Mouse (Mus musculus) testis, adult 2 months (tissue): ENCODE measurements around the gene Tenm4. TPM values are rescaled to one million over a fixed set of nuclear protein-coding genes. Genes with fewer than 3 reads are reported as not detected.

ENCODE experiments used
- H3K27ac ChIP-seq: fragments of 200-500 bp; 2 replicates; pipeline ENCODE4 v1.5.1; 2012; ENCODE audit warnings: low read depth, low read length; ENCODE audit not compliant: control insufficient read depth, insufficient read depth
- H3K27me3 ChIP-seq: fragments of 200-500 bp; 2 replicates; pipeline ENCODE4 v1.6.1; 2012; ENCODE audit warnings: mild to moderate bottlenecking, low read length, moderate library complexity; ENCODE audit not compliant: control insufficient read depth, insufficient read depth
- H3K36me3 ChIP-seq: fragments of 200-500 bp; 2 replicates; pipeline ENCODE4 v1.6.1; 2012; ENCODE audit warnings: mild to moderate bottlenecking, low read length; ENCODE audit not compliant: control insufficient read depth, insufficient read depth
- H3K4me1 ChIP-seq: fragments of 200-500 bp; 2 replicates; pipeline ENCODE4 v1.6.1; 2012; ENCODE audit warnings: low read length; ENCODE audit not compliant: control insufficient read depth, insufficient read depth
- H3K4me3 ChIP-seq: fragments of 200-500 bp; 2 replicates; pipeline ENCODE4 v1.5.1; 2012; ENCODE audit warnings: low read depth, mild to moderate bottlenecking, low read length, moderate library complexity, mixed read lengths; ENCODE audit not compliant: control insufficient read depth
- CTCF ChIP-seq: fragments of 200-500 bp; IDR thresholded peaks from 2 replicates; pipeline ENCODE4 v1.5.1; 2012; ENCODE audit warnings: low read depth, mild to moderate bottlenecking, inconsistent platforms, low read length, moderate library complexity; ENCODE audit not compliant: control insufficient read depth, insufficient read depth, insufficient replicate concordance
- POLR2A ChIP-seq: fragments of 200-500 bp; IDR thresholded peaks from 2 replicates; pipeline ENCODE4 v1.6.1; 2012; ENCODE audit warnings: low read depth, mild to moderate bottlenecking, inconsistent platforms, low read length, moderate library complexity; ENCODE audit not compliant: control insufficient read depth
- polyA plus RNA-seq: library from polyadenylated mRNA; depleted of rRNA; stranded (reverse); fragments of >200 nt; gene quantifications from 2 replicates; pipeline ENCODE4 v1.2.3, GENCODE M21; 2012

The Tenm4 gene
- polyA plus RNA-seq, 1 experiment: 2.3 TPM

DNA sequence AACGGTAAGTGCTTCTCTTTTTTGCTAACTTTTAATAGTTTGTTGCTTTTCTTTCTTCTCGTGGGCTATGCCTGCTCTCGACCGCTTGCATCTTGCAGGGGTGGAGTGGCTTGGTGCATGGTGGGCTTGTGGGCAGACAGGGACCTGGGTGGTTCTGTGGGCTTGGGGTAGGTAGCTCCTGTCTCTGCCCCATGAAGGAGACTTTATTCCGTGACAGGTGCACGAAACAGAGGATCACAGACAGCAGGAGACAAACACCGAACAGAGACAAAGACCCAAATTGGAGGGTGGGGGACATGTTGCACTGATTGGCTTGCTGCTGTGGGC is 473.1 kb downstream of the Tenm4 start:
- Histone ChIP-seq H3K27ac (no peak overlapping the region), H3K27me3 (no peaks in the 10 kb centered on the region), H3K4me1 (peaks cover 10% of the 10 kb centered on the region), H3K4me3 (peak overlapping the region; percentile 62), H3K36me3 (no peaks in the 10 kb centered on the region)
- TF ChIP-seq CTCF (no peak), POLR2A (no peak)

DNA sequence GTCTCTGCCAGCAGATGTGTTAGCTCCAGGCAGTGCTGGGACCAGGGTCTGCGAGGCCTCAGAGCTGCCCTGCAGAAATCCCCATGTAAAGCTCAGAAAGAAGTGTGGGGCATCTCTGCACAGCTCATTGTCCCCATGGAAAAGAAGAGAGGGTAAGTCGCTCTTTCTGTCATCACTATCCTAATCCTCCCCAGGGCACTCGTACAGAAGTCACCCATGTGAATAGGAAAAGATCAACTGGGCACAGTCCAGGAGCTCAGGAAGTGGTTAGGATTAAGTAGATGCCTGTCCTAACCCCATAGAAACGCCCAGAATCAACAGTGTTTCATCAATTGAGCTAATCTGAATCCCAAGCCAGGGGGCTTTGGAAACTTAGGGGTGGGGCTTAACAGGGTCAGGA is 476.6 kb downstream of the Tenm4 start:
- H3K27me3 ChIP-seq: no peaks in the 10 kb centered on the region
- H3K4me3 ChIP-seq: no peak overlapping the region
- H3K27ac ChIP-seq: no peak overlapping the region
- H3K36me3 ChIP-seq: no peaks in the 10 kb centered on the region
- peaks cover 10% of the 10 kb centered on the region for H3K4me1 ChIP-seq
- no peak for TF ChIP-seq CTCF
- no peak for TF ChIP-seq POLR2A

- peaks cover 7% of the 10 kb centered on the region for H3K4me1 ChIP-seq
- H3K36me3 ChIP-seq: no peaks in the 10 kb centered on the region
- no peaks in the 10 kb centered on the region for H3K27me3 ChIP-seq
- TF ChIP-seq CTCF (no peak), POLR2A (no peak)
- no peak overlapping the region for H3K4me3 ChIP-seq
- H3K27ac ChIP-seq: no peak overlapping the region
Observed at GRCm38 (mm10) chr7:96648606-96649005, 477.6 kb downstream of the Tenm4 start.

DNA sequence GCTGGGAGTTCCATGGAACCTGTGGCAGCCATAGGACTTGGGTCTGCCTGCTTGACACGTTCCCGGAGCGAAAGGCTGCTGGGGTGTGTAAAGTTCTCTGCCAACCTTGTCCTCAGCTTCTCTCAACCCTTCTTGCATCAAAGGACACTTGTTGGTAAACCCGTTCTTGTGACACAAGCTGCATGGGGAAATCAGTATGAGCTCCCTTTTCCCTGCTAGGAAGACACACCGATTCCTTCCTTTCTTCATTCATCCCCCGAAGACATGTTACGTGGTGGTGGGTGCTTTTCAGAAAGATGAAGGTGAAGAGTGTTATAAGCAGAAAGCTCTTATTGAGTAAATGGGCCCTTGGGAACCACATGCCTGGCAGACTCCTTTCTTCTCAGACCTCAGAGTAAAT is 478.1 kb downstream of the Tenm4 start:
- Histone ChIP-seq H3K4me3 (no peak overlapping the region), H3K36me3 (no peaks in the 10 kb centered on the region), H3K27me3 (no peaks in the 10 kb centered on the region), H3K27ac (no peak overlapping the region), H3K4me1 (peaks cover 4% of the 10 kb centered on the region)
- no peak for TF ChIP-seq CTCF
- no peak for TF ChIP-seq POLR2A

- no peaks in the 10 kb centered on the region for H3K36me3 ChIP-seq
- H3K4me3 ChIP-seq: no peak overlapping the region
- H3K27me3 ChIP-seq: no peaks in the 10 kb centered on the region
- no peak for TF ChIP-seq CTCF
- TF ChIP-seq POLR2A: no peak
- H3K27ac ChIP-seq: no peak overlapping the region
- H3K4me1 ChIP-seq: no peaks in the 10 kb centered on the region
Observed at GRCm38 (mm10) chr7:96650435-96650834, 479.4 kb downstream of the Tenm4 start.

- TF ChIP-seq CTCF (no peak), POLR2A (no peak)
- H3K36me3 ChIP-seq: no peaks in the 10 kb centered on the region
- H3K27ac ChIP-seq: no peak overlapping the region
- H3K27me3 ChIP-seq: no peaks in the 10 kb centered on the region
- no peaks in the 10 kb centered on the region for H3K4me1 ChIP-seq
- no peak overlapping the region for H3K4me3 ChIP-seq
Observed at GRCm38 (mm10) chr7:96651055-96651454, 480.0 kb downstream of the Tenm4 start.

DNA sequence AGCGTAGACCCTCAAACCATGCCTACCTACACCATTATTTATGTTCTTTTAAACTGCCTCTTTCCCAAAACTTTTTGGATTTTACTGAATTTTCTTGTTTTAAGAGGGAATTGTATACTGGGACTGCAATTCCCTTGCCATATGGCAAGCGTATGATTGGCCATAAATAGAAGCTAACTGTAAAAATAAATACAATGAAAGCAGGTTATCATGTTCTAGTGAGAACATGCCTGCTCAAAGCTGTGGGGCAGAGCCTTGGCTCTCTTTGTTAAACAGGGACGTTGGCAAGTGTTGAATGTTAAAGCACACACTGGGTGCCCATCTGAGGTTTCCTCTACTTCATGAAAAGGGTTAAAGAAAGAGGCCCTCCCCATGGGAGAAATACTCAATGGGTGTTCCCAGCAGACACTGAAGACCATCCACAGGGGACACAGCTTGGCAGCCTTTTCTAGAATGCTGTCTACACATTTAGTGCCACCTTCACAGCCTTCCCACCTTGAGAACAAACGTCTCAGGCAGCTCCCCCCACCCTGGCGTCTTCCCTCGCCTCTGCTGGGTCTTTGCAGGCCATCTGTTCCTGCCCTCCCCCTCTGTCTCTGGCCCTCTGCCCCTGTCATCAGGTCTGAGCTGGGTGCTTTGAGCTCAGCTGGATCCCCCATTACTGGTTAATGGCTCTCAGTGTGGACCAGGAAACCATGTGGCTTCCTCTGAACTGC is 480.7 kb downstream of the Tenm4 start:
- no peaks in the 10 kb centered on the region for H3K4me1 ChIP-seq
- TF ChIP-seq POLR2A (no peak), CTCF (no peak)
- no peaks in the 10 kb centered on the region for H3K27me3 ChIP-seq
- no peak overlapping the region for H3K4me3 ChIP-seq
- no peak overlapping the region for H3K27ac ChIP-seq
- H3K36me3 ChIP-seq: no peaks in the 10 kb centered on the region

- H3K4me1 ChIP-seq: no peaks in the 10 kb centered on the region
- no peak overlapping the region for H3K27ac ChIP-seq
- no peak overlapping the region for H3K4me3 ChIP-seq
- TF ChIP-seq CTCF (no peak), POLR2A (no peak)
- H3K36me3 ChIP-seq: no peaks in the 10 kb centered on the region
- no peaks in the 10 kb centered on the region for H3K27me3 ChIP-seq
Observed at GRCm38 (mm10) chr7:96652844-96653243, 481.8 kb downstream of the Tenm4 start.
